Mouse (Mus musculus) liver (tissue): ENCODE measurements around the gene Fbln2.
A peak's percentile ranks its signal among the peaks of the same experiment; 100 is the strongest.
"Not testable (repeated sequence)": the region's sequence is repeated elsewhere in the genome, so short reads cannot be mapped to it uniquely, and the experiment has no call there.

Experiments
- DNase-seq: peaks from one replicate; pipeline ENCODE4 v3.0.0-alpha.2; 2020; ENCODE audit warnings: mixed read lengths

Fbln2 gene

GRCm38 (mm10) chr6:91212155-91212554, at the start of gene Fbln2:
Gene Fbln2 (plus strand): TSS chr6:91212455.
- DNase-seq = not testable (repeated sequence)

- DNase-seq = peak; percentile 94
Observed at GRCm38 (mm10) chr6:91163195-91163911, 48.9 kb upstream of the Fbln2 start.

- no peak for DNase-seq
Observed at GRCm38 (mm10) chr6:91164584-91164983, 47.7 kb upstream of the Fbln2 start.

- peak; percentile 85 for DNase-seq
Observed at GRCm38 (mm10) chr6:91165210-91165609, 47.0 kb upstream of the Fbln2 start.

- no peak for DNase-seq
Observed at GRCm38 (mm10) chr6:91167828-91168227, 44.4 kb upstream of the Fbln2 start.

GRCm38 (mm10) chr6:91169129-91169528, 43.1 kb upstream of the Fbln2 start:
- DNase-seq = no peak

- DNase-seq = no peak
Observed at GRCm38 (mm10) chr6:91171396-91171895, 40.8 kb upstream of the Fbln2 start.

GRCm38 (mm10) chr6:91172381-91172780, 39.9 kb upstream of the Fbln2 start:
- DNase-seq = no peak

- peak; percentile 66 for DNase-seq
Observed at GRCm38 (mm10) chr6:91173221-91173880, 38.9 kb upstream of the Fbln2 start.

- DNase-seq = no peak
Observed at GRCm38 (mm10) chr6:91174211-91174610, 38.0 kb upstream of the Fbln2 start.

GRCm38 (mm10) chr6:91180767-91181171, 31.5 kb upstream of the Fbln2 start:
- no peak for DNase-seq

GRCm38 (mm10) chr6:91181320-91181719, 30.9 kb upstream of the Fbln2 start:
- no peak for DNase-seq

- no peak for DNase-seq
Observed at GRCm38 (mm10) chr6:91182075-91182490, 30.2 kb upstream of the Fbln2 start.

GRCm38 (mm10) chr6:91183041-91183440, 29.2 kb upstream of the Fbln2 start:
- no peak for DNase-seq

GRCm38 (mm10) chr6:91183980-91184379, 28.3 kb upstream of the Fbln2 start:
- no peak for DNase-seq

GRCm38 (mm10) chr6:91184776-91185175, 27.5 kb upstream of the Fbln2 start:
- DNase-seq = no peak

GRCm38 (mm10) chr6:91185502-91185901, 26.8 kb upstream of the Fbln2 start:
- no peak for DNase-seq

- DNase-seq = peak; percentile 58
Observed at GRCm38 (mm10) chr6:91186161-91186931, 25.9 kb upstream of the Fbln2 start.

- DNase-seq = no peak
Observed at GRCm38 (mm10) chr6:91186934-91187333, 25.3 kb upstream of the Fbln2 start.

GRCm38 (mm10) chr6:91187871-91188270, 24.4 kb upstream of the Fbln2 start:
- no peak for DNase-seq

GRCm38 (mm10) chr6:91189971-91190370, 22.3 kb upstream of the Fbln2 start:
- DNase-seq = no peak

- no peak for DNase-seq
Observed at GRCm38 (mm10) chr6:91191465-91191864, 20.8 kb upstream of the Fbln2 start.

- DNase-seq = no peak
Observed at GRCm38 (mm10) chr6:91192421-91192820, 19.8 kb upstream of the Fbln2 start.
